Mouse (Mus musculus) ES-Bruce4 (cell line): ENCODE measurements around the gene Cracr2a. TPM values are rescaled to one million over a fixed set of nuclear protein-coding genes. Genes with fewer than 3 reads are reported as not detected.

Experiments used
- H3K27ac ChIP-seq: 2 replicates; pipeline ENCODE4 v1.5.1; 2012; ENCODE audit warnings: low read length, inconsistent platforms; ENCODE audit not compliant: insufficient read depth
- H3K27me3 ChIP-seq: 2 replicates; pipeline ENCODE4 v1.6.1; 2012; ENCODE audit warnings: mild to moderate bottlenecking, low read length, inconsistent platforms; ENCODE audit not compliant: control insufficient read depth, poor library complexity, insufficient read depth, severe bottlenecking
- H3K36me3 ChIP-seq: 2 replicates; pipeline ENCODE4 v1.6.1; 2012; ENCODE audit warnings: inconsistent platforms, mild to moderate bottlenecking, low read length, moderate library complexity; ENCODE audit not compliant: control insufficient read depth, poor library complexity, insufficient read depth, severe bottlenecking
- H3K4me1 ChIP-seq: one replicate; pipeline ENCODE4 v1.8.1; 2011; ENCODE audit warnings: low read length; ENCODE audit not compliant: control insufficient read depth, insufficient read depth
- H3K4me3 ChIP-seq: 2 replicates; pipeline ENCODE4 v1.5.1; 2011; ENCODE audit warnings: low read depth, mild to moderate bottlenecking, low read length
- H3K9ac ChIP-seq: 2 replicates; pipeline ENCODE4 v1.6.1; 2012; ENCODE audit warnings: low read depth, mild to moderate bottlenecking, inconsistent platforms; ENCODE audit not compliant: poor library complexity, severe bottlenecking
- H3K9me3 ChIP-seq: replicated peaks from 2 replicates; pipeline ENCODE4 v1.6.1; 2012; ENCODE audit warnings: mild to moderate bottlenecking, low read length, inconsistent platforms; ENCODE audit not compliant: control insufficient read depth, poor library complexity, insufficient read depth, severe bottlenecking
- CTCF ChIP-seq: IDR thresholded peaks from one replicate; pipeline ENCODE4 v1.8.1; 2011; ENCODE audit warnings: low read depth, low read length
- EP300 ChIP-seq: IDR thresholded peaks from 2 replicates; pipeline ENCODE4 v1.6.1; 2011; ENCODE audit warnings: low read depth, low read length; ENCODE audit not compliant: insufficient read depth
- POLR2A ChIP-seq: IDR thresholded peaks from one replicate; pipeline ENCODE4 v1.8.1; 2011; ENCODE audit warnings: low read length; ENCODE audit not compliant: insufficient read depth
- polyA plus RNA-seq: library from polyadenylated mRNA; stranded (reverse); fragments of >200 nt; gene quantifications from 2 replicates; pipeline ENCODE4 v1.2.4, GENCODE M21; 2011; ENCODE audit warnings: low read depth; ENCODE audit not compliant: missing spikeins, insufficient read depth, insufficient read length

The Cracr2a gene
- polyA plus RNA-seq, 1 experiment, result 0.19 TPM

- no peak for TF ChIP-seq CTCF
- no peak for TF ChIP-seq EP300
- TF ChIP-seq POLR2A, result no peak
- Histone ChIP-seq H3K27ac (no peak overlapping the region), H3K9me3 (no peaks in the 10 kb centered on the region), H3K27me3 (no peaks in the 10 kb centered on the region), H3K4me1 (no peaks in the 10 kb centered on the region), H3K9ac (no peak overlapping the region), H3K36me3 (no peaks in the 10 kb centered on the region), H3K4me3 (no peak overlapping the region)
These were observed 94.8 kb downstream of the Cracr2a start for GRCm38 (mm10) chr6:127655988-127656387.

- Histone ChIP-seq H3K27ac (no peak overlapping the region), H3K27me3 (no peaks in the 10 kb centered on the region), H3K4me3 (no peak overlapping the region), H3K9ac (no peak overlapping the region), H3K36me3 (no peaks in the 10 kb centered on the region), H3K4me1 (no peaks in the 10 kb centered on the region), H3K9me3 (no peaks in the 10 kb centered on the region)
- no peak for TF ChIP-seq POLR2A
- no peak for TF ChIP-seq CTCF
These were observed 96.0 kb downstream of the Cracr2a start for GRCm38 (mm10) chr6:127657152-127657551.

- Histone ChIP-seq H3K4me1 (no peaks in the 10 kb centered on the region), H3K9ac (no peak overlapping the region), H3K27me3 (no peaks in the 10 kb centered on the region), H3K9me3 (no peaks in the 10 kb centered on the region), H3K27ac (no peak overlapping the region), H3K36me3 (no peaks in the 10 kb centered on the region), H3K4me3 (no peak overlapping the region)
- TF ChIP-seq POLR2A (no peak), CTCF (no peak), EP300 (no peak)
These were observed 98.3 kb downstream of the Cracr2a start for GRCm38 (mm10) chr6:127659472-127659871.

- Histone ChIP-seq H3K4me1 (no peaks in the 10 kb centered on the region), H3K27ac (no peak overlapping the region), H3K9me3 (no peaks in the 10 kb centered on the region), H3K36me3 (no peaks in the 10 kb centered on the region), H3K27me3 (no peaks in the 10 kb centered on the region), H3K9ac (no peak overlapping the region), H3K4me3 (no peak overlapping the region)
- TF ChIP-seq POLR2A (no peak), CTCF (no peak), EP300 (no peak)
These were observed 98.8 kb downstream of the Cracr2a start for GRCm38 (mm10) chr6:127659966-127660365.

- Histone ChIP-seq H3K36me3 (no peaks in the 10 kb centered on the region), H3K9ac (no peak overlapping the region), H3K4me3 (no peak overlapping the region), H3K4me1 (no peaks in the 10 kb centered on the region), H3K27me3 (no peaks in the 10 kb centered on the region), H3K9me3 (no peaks in the 10 kb centered on the region), H3K27ac (no peak overlapping the region)
- TF ChIP-seq EP300 (no peak), POLR2A (no peak), CTCF (no peak)
These were observed 100.7 kb downstream of the Cracr2a start for GRCm38 (mm10) chr6:127661717-127662292.

GRCm38 (mm10) chr6:127663263-127663662, 102.1 kb downstream of the Cracr2a start:
- no peaks in the 10 kb centered on the region for H3K36me3 ChIP-seq
- H3K4me3 ChIP-seq, result no peak overlapping the region
- H3K9ac ChIP-seq, result no peak overlapping the region
- no peak overlapping the region for H3K27ac ChIP-seq
- no peaks in the 10 kb centered on the region for H3K27me3 ChIP-seq
- TF ChIP-seq POLR2A (no peak), EP300 (no peak), CTCF (no peak)
- no peaks in the 10 kb centered on the region for H3K9me3 ChIP-seq
- H3K4me1 ChIP-seq, result no peaks in the 10 kb centered on the region
